Mouse (Mus musculus): ENCODE results near the gene Focad. TPM values are rescaled to one million over a fixed set of nuclear protein-coding genes. Genes with fewer than 3 reads are reported as not detected.
A peak's percentile ranks its signal among the peaks of the same experiment; 100 is the strongest.

Gene Focad
- polyA plus RNA-seq, 1 experiment, result 42.1 TPM

- H3K4me1 ChIP-seq (ENCODE audit: control insufficient read depth, insufficient read depth, low read length), result no peaks in the 10 kb centered on the region; the same call in 1 of the 2 replicates
- no peak overlapping the region for H3K4me3 ChIP-seq (ENCODE audit: insufficient read depth, low read length)
- no peak overlapping the region for H3K27ac ChIP-seq (ENCODE audit: insufficient read depth, low read length)
- TF ChIP-seq POLR2A (IDR thresholded peaks at IDR 0.05; ENCODE audit: extremely low read depth, insufficient read depth, low read length), result no peak
- TF ChIP-seq CTCF (IDR thresholded peaks at IDR 0.05; ENCODE audit: extremely low read depth, insufficient read depth, low read length), result no peak
Observed at GRCm38 (mm10) chr4:88395717-88396116, 301.3 kb downstream of the Focad start.

- H3K4me1 ChIP-seq (ENCODE audit: control insufficient read depth, insufficient read depth, low read length), result no peaks in the 10 kb centered on the region; the same call in 1 of the 2 replicates
- no peak overlapping the region for H3K4me3 ChIP-seq (ENCODE audit: insufficient read depth, low read length)
- TF ChIP-seq POLR2A (IDR thresholded peaks at IDR 0.05; ENCODE audit: extremely low read depth, insufficient read depth, low read length) (no peak), CTCF (IDR thresholded peaks at IDR 0.05; ENCODE audit: extremely low read depth, insufficient read depth, low read length) (no peak)
- no peak overlapping the region for H3K27ac ChIP-seq (ENCODE audit: insufficient read depth, low read length)
Observed at GRCm38 (mm10) chr4:88396995-88397521, 302.6 kb downstream of the Focad start.

DNA sequence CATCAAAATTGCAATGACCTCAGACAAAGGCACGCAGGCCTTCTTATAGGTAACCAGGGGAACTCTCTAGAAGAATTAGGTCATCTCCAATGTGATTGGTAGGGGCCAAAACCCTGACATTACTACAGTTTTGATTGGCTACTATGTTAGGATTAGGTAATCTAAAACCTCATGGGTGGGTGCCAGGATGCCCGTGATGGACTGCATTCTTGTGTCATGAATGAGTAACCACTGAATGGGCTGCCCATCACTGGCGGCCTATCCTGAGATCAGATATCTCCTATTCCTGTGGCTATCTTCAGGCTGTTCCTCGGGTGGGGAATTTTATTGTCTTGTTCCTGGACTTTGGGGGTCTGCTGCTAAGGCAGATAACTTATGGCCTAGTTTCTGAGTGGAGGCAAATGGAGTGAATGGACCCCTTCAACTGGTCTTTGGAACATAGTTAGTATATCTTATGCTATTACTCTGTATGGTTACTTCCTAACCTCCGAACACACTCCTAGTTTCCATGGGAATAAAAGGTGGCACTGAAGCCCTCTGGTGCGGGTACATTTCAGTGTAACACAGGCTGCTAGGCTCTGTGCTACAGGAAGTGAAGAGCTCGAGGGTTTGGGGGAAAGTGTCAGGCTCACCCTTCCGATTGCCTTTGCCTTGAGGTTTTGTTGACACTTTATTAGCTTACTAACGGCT is 306.0 kb downstream of the Focad start:
- Histone ChIP-seq H3K4me3 (ENCODE audit: insufficient read depth, low read length) (no peak overlapping the region), H3K27ac (ENCODE audit: insufficient read depth, low read length) (no peak overlapping the region), H3K4me1 (ENCODE audit: control insufficient read depth, insufficient read depth, low read length) (no peaks in the 10 kb centered on the region; the same call in 1 of the 2 replicates)
- TF ChIP-seq POLR2A (IDR thresholded peaks at IDR 0.05; ENCODE audit: extremely low read depth, insufficient read depth, low read length), result no peak
- no peak for TF ChIP-seq CTCF (IDR thresholded peaks at IDR 0.05; ENCODE audit: extremely low read depth, insufficient read depth, low read length)

DNA sequence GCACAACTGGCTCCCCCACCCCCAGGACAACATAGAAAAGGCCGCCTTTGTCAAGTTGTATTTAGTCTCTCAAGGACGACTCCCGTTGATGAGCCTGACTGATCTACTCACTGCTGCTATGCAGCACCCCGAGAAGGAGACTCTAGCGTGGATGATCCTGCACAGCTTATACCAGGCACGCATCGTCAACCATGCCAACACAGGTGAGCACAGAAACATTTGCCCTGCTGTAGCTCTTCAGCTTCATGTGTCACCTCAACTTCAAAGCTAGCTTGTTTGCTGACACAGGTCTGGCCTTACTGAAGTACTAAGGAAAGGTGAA is 306.5 kb downstream of the Focad start:
- no peak for TF ChIP-seq POLR2A (IDR thresholded peaks at IDR 0.05; ENCODE audit: extremely low read depth, insufficient read depth, low read length)
- no peak for TF ChIP-seq CTCF (IDR thresholded peaks at IDR 0.05; ENCODE audit: extremely low read depth, insufficient read depth, low read length)
- H3K4me3 ChIP-seq (ENCODE audit: insufficient read depth, low read length), result no peak overlapping the region
- H3K27ac ChIP-seq (ENCODE audit: insufficient read depth, low read length), result no peak overlapping the region
- H3K4me1 ChIP-seq (ENCODE audit: control insufficient read depth, insufficient read depth, low read length), result no peaks in the 10 kb centered on the region; the same call in 1 of the 2 replicates

- Histone ChIP-seq H3K27ac (ENCODE audit: insufficient read depth, low read length) (no peak overlapping the region), H3K4me1 (ENCODE audit: control insufficient read depth, insufficient read depth, low read length) (no peaks in the 10 kb centered on the region; the same call in 1 of the 2 replicates), H3K4me3 (ENCODE audit: insufficient read depth, low read length) (no peak overlapping the region)
- TF ChIP-seq CTCF (IDR thresholded peaks at IDR 0.05; ENCODE audit: extremely low read depth, insufficient read depth, low read length), result no peak
Observed at GRCm38 (mm10) chr4:88402884-88403283, 308.5 kb downstream of the Focad start.

DNA sequence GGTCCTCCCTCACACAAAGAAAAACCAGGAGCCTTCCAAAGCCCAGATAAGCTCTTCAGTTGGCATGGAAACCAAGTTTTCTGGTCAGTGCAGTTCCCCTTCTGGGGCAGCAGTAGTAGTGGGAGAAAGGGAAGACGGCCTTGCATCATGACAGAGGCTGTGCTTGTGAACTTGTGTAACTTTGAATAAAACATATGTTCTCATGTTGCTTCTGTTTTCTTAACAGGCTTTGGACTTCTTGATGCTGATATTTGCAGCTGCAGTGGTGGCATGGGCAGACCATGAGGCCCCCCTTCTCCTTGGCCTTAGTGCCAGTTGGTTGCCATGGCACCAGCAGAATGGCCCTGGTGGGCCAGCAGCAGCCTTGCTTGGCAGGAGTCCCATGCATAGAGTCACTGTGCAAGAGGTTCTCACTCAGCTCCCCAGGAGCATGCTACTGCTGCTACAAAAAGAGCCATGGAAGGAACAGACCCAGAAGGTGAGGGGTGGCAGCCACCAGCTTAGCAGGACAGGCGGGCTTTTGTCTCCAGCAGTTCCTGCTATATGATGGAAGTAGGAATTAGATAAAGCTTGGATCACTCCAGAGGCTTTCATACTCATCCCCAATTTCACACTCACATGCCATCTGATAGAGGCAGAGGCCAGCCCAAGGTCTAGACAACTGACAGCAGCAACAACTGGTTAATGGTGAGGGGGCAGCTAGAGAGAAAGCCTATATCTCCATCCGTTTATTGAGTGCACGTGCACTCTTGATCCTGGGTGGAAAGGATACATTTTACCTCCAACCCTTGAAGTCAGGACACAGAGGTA is 312.7 kb downstream of the Focad start:
- no peak overlapping the region for H3K27ac ChIP-seq (ENCODE audit: insufficient read depth, low read length)
- H3K4me1 ChIP-seq (ENCODE audit: control insufficient read depth, insufficient read depth, low read length), result no peaks in the 10 kb centered on the region; the same call in 1 of the 2 replicates
- no peak overlapping the region for H3K4me3 ChIP-seq (ENCODE audit: insufficient read depth, low read length)
- TF ChIP-seq POLR2A (IDR thresholded peaks at IDR 0.05; ENCODE audit: extremely low read depth, insufficient read depth, low read length), result no peak
- no peak for TF ChIP-seq CTCF (IDR thresholded peaks at IDR 0.05; ENCODE audit: extremely low read depth, insufficient read depth, low read length)

DNA sequence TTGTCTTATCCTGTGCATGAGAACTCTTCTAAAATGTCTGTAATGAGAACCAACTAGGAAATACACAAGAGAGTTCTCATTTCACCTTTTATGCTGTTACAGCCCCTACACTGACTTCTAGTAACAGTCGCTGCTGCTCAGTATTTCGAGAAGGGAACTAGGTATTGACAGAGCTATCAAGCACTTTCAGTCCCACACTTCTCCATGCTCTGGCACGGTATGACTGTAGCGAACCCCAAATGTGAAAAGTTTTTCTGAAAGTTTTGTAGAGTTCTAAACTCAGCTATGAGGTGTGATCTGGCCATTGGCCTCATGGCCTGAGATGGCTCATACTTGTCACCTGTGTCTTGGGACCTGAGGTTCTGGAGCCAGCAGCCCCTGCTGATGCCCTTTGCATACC is 314.9 kb downstream of the Focad start:
- Histone ChIP-seq H3K4me1 (ENCODE audit: control insufficient read depth, insufficient read depth, low read length) (no peaks in the 10 kb centered on the region; the same call in 1 of the 2 replicates), H3K27ac (ENCODE audit: insufficient read depth, low read length) (no peak overlapping the region), H3K4me3 (ENCODE audit: insufficient read depth, low read length) (no peak overlapping the region)
- TF ChIP-seq POLR2A (IDR thresholded peaks at IDR 0.05; ENCODE audit: extremely low read depth, insufficient read depth, low read length) (no peak), CTCF (IDR thresholded peaks at IDR 0.05; ENCODE audit: extremely low read depth, insufficient read depth, low read length) (no peak)

DNA sequence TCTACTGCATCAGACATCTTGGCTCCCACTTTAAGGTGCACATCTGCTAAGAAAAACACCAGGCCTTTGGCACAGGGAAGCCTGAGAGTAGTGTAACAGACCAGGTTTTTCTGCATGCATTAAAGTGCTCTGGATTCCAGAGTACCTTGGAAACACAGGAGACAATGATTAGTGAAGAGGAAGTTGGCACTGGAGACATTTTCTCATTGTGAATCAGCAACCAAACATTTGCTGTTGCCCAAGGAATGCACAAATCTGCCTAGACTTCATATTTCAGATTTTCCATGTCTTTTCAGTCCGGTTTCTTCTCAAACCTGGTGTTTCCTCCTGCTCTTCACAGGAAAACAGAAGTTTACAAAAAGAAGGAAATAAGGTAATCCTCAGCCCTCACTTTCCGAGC is 317.9 kb downstream of the Focad start:
- Histone ChIP-seq H3K4me3 (ENCODE audit: insufficient read depth, low read length) (no peak overlapping the region), H3K4me1 (ENCODE audit: control insufficient read depth, insufficient read depth, low read length) (no peaks in the 10 kb centered on the region), H3K27ac (ENCODE audit: insufficient read depth, low read length) (no peak overlapping the region)
- TF ChIP-seq CTCF (IDR thresholded peaks at IDR 0.05; ENCODE audit: extremely low read depth, insufficient read depth, low read length) (no peak), POLR2A (IDR thresholded peaks at IDR 0.05; ENCODE audit: extremely low read depth, insufficient read depth, low read length) (no peak)

- 0 out of 2 replicates have a peak overlapping the region, but pooled peaks have one; percentile 13 for H3K27ac ChIP-seq (ENCODE audit: insufficient read depth, low read length)
- H3K4me1 ChIP-seq (ENCODE audit: control insufficient read depth, insufficient read depth, low read length), result no peaks in the 10 kb centered on the region
- no peak for TF ChIP-seq CTCF (IDR thresholded peaks at IDR 0.05; ENCODE audit: extremely low read depth, insufficient read depth, low read length)
- no peak for TF ChIP-seq POLR2A (IDR thresholded peaks at IDR 0.05; ENCODE audit: extremely low read depth, insufficient read depth, low read length)
- H3K4me3 ChIP-seq (ENCODE audit: insufficient read depth, low read length), result no peak overlapping the region
Observed at GRCm38 (mm10) chr4:88415017-88415416, 320.6 kb downstream of the Focad start.
